Mouse (Mus musculus): Measurements from ENCODE around the gene Actl10. TPM values are rescaled to one million over a fixed set of nuclear protein-coding genes. Genes with fewer than 3 reads are reported as not detected.
A peak's percentile ranks its signal among the peaks of the same experiment; 100 is the strongest.

The Actl10 gene
- polyA plus RNA-seq, 1 experiment from 2014 or later: 0.09 TPM

- DNase-seq (ENCODE audit: low spot score): no peak
Measured at GRCm38 (mm10) chr2:154550937-154551336, 639 bp upstream of the Actl10 start.

- DNase-seq (ENCODE audit: low spot score): no peak
Measured at GRCm38 (mm10) chr2:154551927-154552326, 351 bp downstream of the Actl10 start.

GRCm38 (mm10) chr2:154552424-154552907 is 890 bp downstream of the Actl10 start:
- peak; percentile 67 for DNase-seq (ENCODE audit: low spot score)

GRCm38 (mm10) chr2:154555235-154555634 is 3.7 kb downstream of the Actl10 start:
- no peak for DNase-seq (ENCODE audit: low spot score)

- no peak for DNase-seq (ENCODE audit: low spot score)
Measured at GRCm38 (mm10) chr2:154557184-154557832, 5.7 kb downstream of the Actl10 start.

GRCm38 (mm10) chr2:154558264-154559039 is 6.9 kb downstream of the Actl10 start, which contains the start of gene Necab3:
Gene Necab3 (minus strand): TSS chr2:154558890.
- DNase-seq (ENCODE audit: low spot score): peak; percentile 72

GRCm38 (mm10) chr2:154563612-154564170 is 12.1 kb downstream of the Actl10 start:
- no peak for DNase-seq (ENCODE audit: low spot score)

- no peak for DNase-seq (ENCODE audit: low spot score)
Measured at GRCm38 (mm10) chr2:154565562-154565961, 14.0 kb downstream of the Actl10 start.

GRCm38 (mm10) chr2:154566641-154567040 is 15.1 kb downstream of the Actl10 start:
- no peak for DNase-seq (ENCODE audit: low spot score)

GRCm38 (mm10) chr2:154567766-154568165 is 16.2 kb downstream of the Actl10 start:
- no peak for DNase-seq (ENCODE audit: low spot score)

GRCm38 (mm10) chr2:154568329-154569070 is 16.9 kb downstream of the Actl10 start:
- no peak for DNase-seq (ENCODE audit: low spot score)

GRCm38 (mm10) chr2:154569071-154569748 is 17.6 kb downstream of the Actl10 start:
- peak; percentile 63 for DNase-seq (ENCODE audit: low spot score)

- peak; percentile 96 for DNase-seq (ENCODE audit: low spot score)
Measured at GRCm38 (mm10) chr2:154569836-154570286, 18.3 kb downstream of the Actl10 start, which contains the start of gene E2f1. Gene E2f1 (minus strand): TSS chr2:154569892.

- no peak for DNase-seq (ENCODE audit: low spot score)
Measured at GRCm38 (mm10) chr2:154570666-154571065, 19.1 kb downstream of the Actl10 start.

- no peak for DNase-seq (ENCODE audit: low spot score)
Measured at GRCm38 (mm10) chr2:154571266-154571665, 19.7 kb downstream of the Actl10 start.

- DNase-seq (ENCODE audit: low spot score): no peak
Measured at GRCm38 (mm10) chr2:154571976-154572375, 20.4 kb downstream of the Actl10 start.

GRCm38 (mm10) chr2:154572996-154573395 is 21.4 kb downstream of the Actl10 start:
- DNase-seq (ENCODE audit: low spot score): no peak

- no peak for DNase-seq (ENCODE audit: low spot score)
Measured at GRCm38 (mm10) chr2:154574271-154574670, 22.7 kb downstream of the Actl10 start.

- DNase-seq (ENCODE audit: low spot score): peak; percentile 83
Measured at GRCm38 (mm10) chr2:154576876-154577743, 25.5 kb downstream of the Actl10 start.

- DNase-seq (ENCODE audit: low spot score): no peak
Measured at GRCm38 (mm10) chr2:154577744-154578067, 26.1 kb downstream of the Actl10 start.
